Mouse (Mus musculus) gastrocnemius, adult 2 months (tissue): ENCODE results near the gene Ptms. TPM values are rescaled to one million over a fixed set of nuclear protein-coding genes. Genes with fewer than 3 reads are reported as not detected.
"Not testable (repeated sequence)": the region's sequence is repeated elsewhere in the genome, so short reads cannot be mapped to it uniquely, and the experiment has no call there.

Source experiments
- DNase-seq: peaks from one replicate; pipeline ENCODE4 v3.0.0; 2022
- H3K27ac ChIP-seq: fragments of 200-600 bp; 2 replicates; pipeline ENCODE4 v1.8.1; 2022; ENCODE audit warnings: mild to moderate bottlenecking
- H3K4me3 ChIP-seq: fragments of 200-600 bp; 2 replicates; pipeline ENCODE4 v1.8.1; 2022; ENCODE audit warnings: mild to moderate bottlenecking, moderate library complexity
- CTCF ChIP-seq: fragments of 200-600 bp; IDR thresholded peaks from 2 replicates; pipeline ENCODE4 v1.8.1; 2022; ENCODE audit warnings: antibody characterized with exemption, mild to moderate bottlenecking, moderate library complexity
- intact Hi-C: fragments of 180-260 bp; cut with DNase I; formaldehyde crosslinking; loops from one replicate; pipeline ENCODE4 v1.15.1; 2025
- total RNA-seq, 2 experiments: library from RNA; stranded (reverse); gene quantifications; 2 replicates each; pipeline ENCODE4 v1.2.3; 2021

The Ptms gene
- total RNA-seq, 2 experiments from 2014 or later, result 65.5 to 99.4 TPM

DNA sequence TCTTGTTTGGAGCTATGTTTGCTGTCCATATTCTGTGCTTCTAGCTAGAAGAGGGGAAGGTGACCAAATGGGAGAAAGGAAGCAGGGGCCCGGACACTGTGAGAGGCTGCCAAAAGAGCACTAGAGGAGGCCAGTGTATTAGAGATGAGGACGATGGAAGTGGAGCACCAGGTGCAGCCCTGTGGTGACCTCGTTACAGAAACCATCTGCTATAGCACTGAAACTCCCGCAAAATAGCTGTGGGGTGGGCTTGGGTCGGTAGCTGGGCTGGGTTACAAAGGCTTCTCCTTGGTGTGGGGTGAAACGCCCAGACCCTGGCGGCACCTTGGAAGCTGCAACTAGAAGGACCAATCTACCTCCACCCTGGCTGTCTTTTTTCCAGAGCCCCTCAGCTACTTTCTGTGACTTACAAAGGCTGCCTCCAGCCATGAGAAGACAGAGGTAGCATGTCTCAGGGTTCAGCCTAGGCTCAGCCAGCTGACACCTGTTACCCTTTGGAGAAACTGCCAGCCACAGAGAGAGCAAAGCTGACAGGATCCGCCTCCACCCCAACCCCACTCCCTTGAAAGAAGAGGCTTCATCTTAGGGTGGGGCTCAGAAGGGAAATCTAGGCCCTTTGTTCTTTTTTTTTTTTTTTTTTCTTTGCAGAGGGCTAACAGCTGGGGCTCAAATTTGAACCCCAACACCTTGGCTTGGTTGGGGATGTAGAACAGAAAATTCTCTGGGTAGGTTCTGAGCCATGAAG, 19.7 kb downstream of the Ptms start:
- no peak for TF ChIP-seq CTCF
- DNase-seq, result no peak
- intact Hi-C loops, result loop anchor here (5.0 kb wide), 1 partner anchor 43 kb away; the partner anchor contains the start of gene P3h3
- H3K4me3 ChIP-seq, result no peak overlapping the region
- H3K27ac ChIP-seq, result no peak overlapping the region

DNA sequence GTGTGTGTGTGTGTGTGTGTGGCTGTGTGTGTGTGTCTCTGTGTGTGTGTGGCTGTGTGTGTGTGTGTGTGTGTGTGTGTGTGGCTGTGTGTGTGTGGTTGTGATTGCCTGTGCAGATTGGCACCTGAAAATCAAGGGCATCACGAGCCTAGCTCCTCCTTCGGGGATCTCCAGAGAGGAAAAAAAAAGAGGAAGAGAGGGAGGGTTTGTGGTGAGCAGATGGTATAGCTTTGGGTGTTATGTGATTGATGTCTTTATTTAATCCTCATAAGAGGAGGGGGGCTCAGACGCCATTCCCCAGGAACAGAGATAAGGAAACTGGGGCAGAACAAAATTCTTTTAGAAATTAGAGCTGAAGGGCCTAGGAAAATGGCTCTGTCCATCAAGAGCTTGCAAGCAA, 21.5 kb downstream of the Ptms start:
- intact Hi-C loops, result no loop called here
- DNase-seq, result no peak
- no peak for TF ChIP-seq CTCF

DNA sequence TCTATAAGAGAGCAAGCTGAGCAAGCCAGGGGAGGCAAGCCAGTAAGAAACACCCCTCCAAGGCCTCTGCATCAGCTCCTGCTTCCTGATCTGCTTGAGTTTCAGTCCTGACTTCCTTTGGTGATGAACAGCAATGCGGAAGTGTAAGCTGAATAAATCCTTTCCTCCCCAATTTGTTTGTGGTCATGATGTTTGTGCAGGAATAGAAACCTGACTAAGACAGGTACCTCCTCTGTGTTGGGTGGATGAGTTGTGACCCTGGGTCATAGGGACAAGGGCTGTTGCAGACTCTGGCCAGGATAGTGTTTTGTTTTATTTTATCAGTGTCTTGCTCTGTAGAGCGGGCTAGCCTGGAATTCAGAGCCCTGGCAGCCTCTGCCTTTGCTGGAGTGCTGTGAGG, 25.8 kb downstream of the Ptms start:
- DNase-seq, H3K4me3 ChIP-seq, intact Hi-C loops, H3K27ac ChIP-seq: not testable (repeated sequence)

More for the DNA sequence above, 21.5 kb downstream of the Ptms start:
- Histone ChIP-seq H3K27ac (no peak overlapping the region), H3K4me3 (no peak overlapping the region)

- intact Hi-C loops, result no loop called here
- Histone ChIP-seq H3K4me3 (no peak overlapping the region), H3K27ac (no peak overlapping the region)
- no peak for DNase-seq
- no peak for TF ChIP-seq CTCF
These were observed 28.9 kb downstream of the Ptms start for GRCm38 (mm10) chr6:124890997-124891396.

- H3K4me3 ChIP-seq, result no peak overlapping the region
- no peak overlapping the region for H3K27ac ChIP-seq
- no peak for TF ChIP-seq CTCF
- intact Hi-C loops, result no loop called here
- no peak for DNase-seq
These were observed 31.3 kb downstream of the Ptms start for GRCm38 (mm10) chr6:124888555-124889125.

- DNase-seq, result no peak
- Histone ChIP-seq H3K4me3 (no peak within 1 kb of the TSS), H3K27ac (no peak within 1 kb of the TSS)
- TF ChIP-seq CTCF, result no peak
- intact Hi-C loops, result no loop called here
These were observed 31.9 kb downstream of the Ptms start, which contains the start of gene Cd4 for GRCm38 (mm10) chr6:124887986-124888385. Gene Cd4, minus strand, starts transcription at chr6:124888221.

DNA sequence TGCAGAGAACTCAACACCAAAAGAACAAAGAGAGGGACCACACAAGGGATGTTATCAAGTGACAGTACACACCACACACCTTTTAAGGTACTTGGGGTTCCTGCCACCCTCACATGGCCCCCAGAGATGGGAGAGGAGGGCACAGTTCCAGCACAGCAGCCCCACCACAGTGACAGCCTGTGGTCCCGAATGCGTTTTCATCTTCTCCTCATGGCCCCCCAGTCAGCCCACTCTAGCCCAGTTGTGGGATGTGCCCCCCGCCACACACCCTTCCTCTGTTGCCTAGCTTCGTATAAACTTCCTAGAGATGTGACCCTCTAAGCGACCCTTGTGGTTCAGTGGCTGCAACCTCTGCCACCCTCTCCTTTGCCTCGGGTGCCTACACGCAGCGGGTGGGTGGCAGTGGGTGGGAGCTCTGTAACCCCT, 33.9 kb downstream of the Ptms start:
- intact Hi-C loops, result no loop called here
- no peak overlapping the region for H3K27ac ChIP-seq
- no peak for TF ChIP-seq CTCF
- DNase-seq, result no peak
- no peak overlapping the region for H3K4me3 ChIP-seq

DNA sequence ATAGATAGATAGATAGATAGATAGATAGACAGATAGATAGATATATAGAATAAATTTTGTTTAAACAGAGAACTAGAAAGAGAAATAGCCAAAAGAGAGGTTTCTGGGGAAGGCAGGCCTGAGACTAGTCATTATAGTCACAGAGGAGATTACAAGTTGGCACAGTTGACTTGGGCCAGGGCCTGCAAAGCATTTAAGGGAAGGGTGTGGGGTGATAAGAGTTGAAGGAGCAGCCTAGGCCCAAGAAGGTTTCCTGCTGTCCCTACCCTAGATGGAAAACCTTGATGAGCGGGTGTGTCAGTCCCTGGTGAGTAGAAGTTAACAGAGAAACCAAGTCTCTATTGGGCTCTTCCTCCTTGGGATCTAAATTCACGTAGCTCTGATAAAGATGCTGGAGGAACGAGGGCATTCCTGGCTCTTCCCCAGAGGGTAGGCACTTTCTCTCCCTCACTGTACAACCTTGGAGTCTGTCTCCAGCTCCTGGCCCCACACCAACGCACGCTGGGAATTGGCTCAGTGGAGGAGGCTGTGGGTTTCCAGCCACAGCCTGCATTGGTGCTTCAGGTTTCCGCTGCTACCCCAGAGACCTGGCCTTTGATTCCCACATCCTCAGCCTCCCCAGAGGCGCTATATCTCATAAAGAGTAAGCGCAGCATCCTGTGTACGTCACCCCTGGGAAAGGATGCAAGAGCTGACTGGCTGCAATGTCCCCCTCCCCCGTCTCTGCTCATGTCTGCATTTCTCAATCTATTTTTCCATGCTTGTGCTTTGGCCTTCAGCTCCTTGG, 35.0 kb downstream of the Ptms start:
- intact Hi-C loops, result no loop called here
- no peak overlapping the region for H3K4me3 ChIP-seq
- no peak overlapping the region; the same call in 1 of the 2 replicates for H3K27ac ChIP-seq
- no peak for DNase-seq
- TF ChIP-seq CTCF, result no peak

GRCm38 (mm10) chr6:124883351-124883750, 36.6 kb downstream of the Ptms start:
- no peak overlapping the region for H3K4me3 ChIP-seq
- no peak overlapping the region for H3K27ac ChIP-seq
- intact Hi-C loops, result no loop called here
- no peak for DNase-seq
- no peak for TF ChIP-seq CTCF

DNA sequence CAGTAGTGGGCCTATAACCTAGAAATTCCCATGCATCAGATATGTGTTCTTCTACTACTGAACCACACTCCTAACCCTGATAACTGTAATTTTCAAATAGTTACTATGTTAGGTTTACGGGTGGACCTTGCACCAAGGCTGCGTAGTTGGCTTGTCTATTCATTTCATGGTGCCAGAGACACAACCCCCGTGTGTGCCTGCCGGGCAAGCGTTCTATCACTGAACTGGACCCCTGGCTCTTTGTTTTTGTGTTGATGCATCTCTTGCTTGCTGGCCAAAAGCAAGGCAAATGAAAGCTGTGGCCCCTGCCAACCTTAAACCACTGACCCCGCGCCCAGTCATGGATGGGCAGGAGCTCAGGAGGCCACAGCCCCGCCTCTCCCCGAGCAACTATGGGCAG, 38.1 kb downstream of the Ptms start:
- H3K4me3 ChIP-seq, result no peak overlapping the region
- intact Hi-C loops, result no loop called here
- H3K27ac ChIP-seq, result no peak overlapping the region
- TF ChIP-seq CTCF, result no peak
- no peak for DNase-seq

- H3K4me3 ChIP-seq, result no peak overlapping the region
- H3K27ac ChIP-seq, result no peak overlapping the region
- DNase-seq, result no peak
- TF ChIP-seq CTCF, result no peak
- intact Hi-C loops, result no loop called here
These were observed 40.5 kb downstream of the Ptms start for GRCm38 (mm10) chr6:124879390-124879789.

GRCm38 (mm10) chr6:124874348-124874747, 45.6 kb downstream of the Ptms start:
- TF ChIP-seq CTCF, result no peak
- no peak overlapping the region for H3K27ac ChIP-seq
- DNase-seq, result no peak
- intact Hi-C loops, result no loop called here
- H3K4me3 ChIP-seq, result no peak overlapping the region

GRCm38 (mm10) chr6:124866560-124866959, 53.3 kb downstream of the Ptms start:
- DNase-seq, result no peak
- intact Hi-C loops, result no loop called here
- H3K27ac ChIP-seq, result no peak overlapping the region
- no peak overlapping the region for H3K4me3 ChIP-seq
- no peak for TF ChIP-seq CTCF
